Mouse (Mus musculus) heart, postnatal 0 days (tissue): ENCODE data around the gene Egr2.

ENCODE experiments used
- CTCF ChIP-seq: IDR thresholded peaks from 2 replicates; pipeline ENCODE4 v1.5.1; 2016; ENCODE audit warnings: antibody characterized with exemption, control low read depth, low read depth
- EP300 ChIP-seq: IDR thresholded peaks from 2 replicates; pipeline ENCODE4 v1.6.1; 2016; ENCODE audit warnings: antibody characterized with exemption, low read depth

- TF ChIP-seq CTCF (no peak), EP300 (no peak)
These were observed 23.1 kb upstream of the Egr2 start for GRCm38 (mm10) chr10:67512211-67512610.
